Mouse (Mus musculus) liver, adult 2 months (tissue): Measurements from ENCODE around the gene Srp9. TPM values are rescaled to one million over a fixed set of nuclear protein-coding genes. Genes with fewer than 3 reads are reported as not detected.

Source experiments
- DNase-seq: peaks from one replicate; pipeline ENCODE4 v3.0.0-alpha.2; 2011; ENCODE audit warnings: low read depth, low spot score; ENCODE audit errors: extremely low read depth
- H3K27ac ChIP-seq: fragments of 200-500 bp; replicated peaks from 2 replicates; pipeline ENCODE4 v1.5.1; 2012; ENCODE audit warnings: low read depth, mild to moderate bottlenecking, control low read depth, inconsistent platforms, low read length; ENCODE audit not compliant: insufficient read depth
- H3K27me3 ChIP-seq: fragments of 200-500 bp; 2 replicates; pipeline ENCODE4 v1.6.1; 2012; ENCODE audit warnings: mild to moderate bottlenecking, moderate library complexity, low read length, inconsistent platforms; ENCODE audit not compliant: control insufficient read depth, insufficient read depth
- H3K36me3 ChIP-seq: fragments of 200-500 bp; 2 replicates; pipeline ENCODE4 v1.6.1; 2012; ENCODE audit warnings: low read length, inconsistent platforms; ENCODE audit not compliant: control insufficient read depth, insufficient read depth
- H3K4me1 ChIP-seq: fragments of 200-500 bp; 2 replicates; pipeline ENCODE4 v1.6.1; 2011; ENCODE audit warnings: low read length; ENCODE audit not compliant: control insufficient read depth, insufficient read depth
- H3K4me3 ChIP-seq: fragments of 200-500 bp; 2 replicates; pipeline ENCODE4 v1.5.1; 2011; ENCODE audit warnings: low read depth, mild to moderate bottlenecking, control low read depth, low read length, moderate library complexity; ENCODE audit not compliant: insufficient read depth
- H3K79me2 ChIP-seq: fragments of 200-500 bp; 2 replicates; pipeline ENCODE4 v1.6.1; 2012; ENCODE audit warnings: inconsistent platforms, mild to moderate bottlenecking, low read length, moderate library complexity; ENCODE audit not compliant: control insufficient read depth, insufficient read depth
- H3K9ac ChIP-seq: fragments of 200-500 bp; 2 replicates; pipeline ENCODE4 v1.6.1; 2012; ENCODE audit warnings: low read depth, mild to moderate bottlenecking, control low read depth, inconsistent platforms, low read length
- CTCF ChIP-seq: fragments of 200-500 bp; IDR thresholded peaks from 2 replicates; pipeline ENCODE4 v1.5.1; 2011; ENCODE audit warnings: low read depth, low read length, control low read depth
- POLR2A ChIP-seq: fragments of 200-500 bp; IDR thresholded peaks from 2 replicates; pipeline ENCODE4 v1.6.1; 2011; ENCODE audit warnings: low read length, control low read depth; ENCODE audit not compliant: insufficient read depth; ENCODE audit errors: extremely low read depth
- WGBS: fragments of 180-500 bp; shearing (Covaris S2); methylation state at CpG from one replicate; pipeline ENCODE4 v1.1.7; 2018; 5-methylcytosine and 5-hydroxymethylcytosine counted together
- polyA plus RNA-seq: library from polyadenylated mRNA; depleted of rRNA; stranded (reverse); fragments of >200 nt; gene quantifications from 2 replicates; pipeline ENCODE4 v1.2.3, GENCODE M21; 2012; rRNA removed
- total RNA-seq: library from RNA; depleted of rRNA; stranded (reverse); fragments of >200 nt; gene quantifications from 2 replicates; pipeline ENCODE4 v1.2.3, GENCODE M21; 2014; rRNA removed

The Srp9 gene
- total and polyA plus RNA-seq, 2 experiments, result 47.7 to 110 TPM

- TF ChIP-seq CTCF (no peak), POLR2A (no peak)
- H3K27ac ChIP-seq, result no peak overlapping the region
- no peak overlapping the region for H3K9ac ChIP-seq
- H3K36me3 ChIP-seq, result no peaks in the 10 kb centered on the region
- H3K4me1 ChIP-seq, result no peaks in the 10 kb centered on the region
- no peaks in the 10 kb centered on the region for H3K79me2 ChIP-seq
- no peak for DNase-seq
- 87% methylated on average over 5 of the region's 5 CpGs for WGBS
- no peak overlapping the region for H3K4me3 ChIP-seq
- H3K27me3 ChIP-seq, result no peaks in the 10 kb centered on the region
Measured at GRCm38 (mm10) chr1:182181456-182182305, 57.1 kb downstream of the Srp9 start.

Other genes with a start within 250 kb of the Srp9 start
- 0.34 and 0.74 TPM in 2 replicates for gene Enah, start 104.7 kb upstream of the Srp9 start, total RNA-seq
- 0.06 and 0.17 TPM in 2 replicates for gene Enah, start 104.7 kb upstream of the Srp9 start, polyA plus RNA-seq
- gene Vmn1r1, start 39.7 kb downstream of the Srp9 start, total RNA-seq, result not detected in 2 replicates
- not detected in 2 replicates for gene Vmn1r1, start 39.7 kb downstream of the Srp9 start, polyA plus RNA-seq
- gene Degs1, start 158.1 kb downstream of the Srp9 start, total RNA-seq, result 57.4 and 86.8 TPM in 2 replicates
- gene Degs1, start 158.1 kb downstream of the Srp9 start, polyA plus RNA-seq, result 49.3 and 50.3 TPM in 2 replicates
- gene Fbxo28, start 216.9 kb downstream of the Srp9 start, total RNA-seq, result 5.0 and 5.9 TPM in 2 replicates
- gene Fbxo28, start 216.9 kb downstream of the Srp9 start, polyA plus RNA-seq, result 4.7 TPM in 2 replicates